ENCODE assay signal across 12 mouse cellular contexts in the genomic region with DNA sequence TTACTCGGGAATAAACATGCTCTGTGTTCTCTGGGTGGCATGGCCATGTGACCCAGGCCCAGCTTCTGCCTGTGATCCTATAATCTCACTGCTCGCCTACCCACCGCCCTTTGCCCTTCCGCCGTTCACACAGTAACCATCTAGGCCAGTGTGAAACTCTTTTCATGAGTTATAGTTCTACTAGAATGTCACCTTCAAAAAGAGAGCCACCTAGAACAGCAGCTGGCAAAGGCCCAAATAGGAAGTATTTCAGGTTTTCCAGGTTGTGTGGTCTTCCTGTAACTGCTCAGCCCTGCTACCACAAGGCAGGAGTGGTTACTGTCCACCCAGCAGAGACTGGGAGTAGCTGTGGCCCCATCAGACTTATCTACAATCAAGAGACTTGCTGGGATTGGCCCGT. TPM values are rescaled to one million over a fixed set of nuclear protein-coding genes. Genes with fewer than 3 reads are reported as not detected.
DNase-seq lines count a peak whose midpoint lies in the region; ATAC-seq and TF ChIP-seq lines count a peak whose summit lies in the region.
"Had no signal": no experiment of that assay in that cellular context is flagged by ENCODE, and none has a peak within 500 bp of the region (broad histone marks: within the 10 kb centered on the region; RNA-seq: fewer than 3 reads in every experiment).

No protein-coding gene starts in this region.

- 65% methylated on average over 6 of the region's 6 CpGs for WGBS in heart, embryonic 15.5 days
- 52% methylated on average over 6 of the region's 6 CpGs for WGBS in intestine, embryonic 16.5 days
- 30% methylated on average over 6 of the region's 6 CpGs for WGBS in small intestine, adult 2 months
- WGBS in forebrain, postnatal 0 days, result 88% methylated on average over 6 of the region's 6 CpGs

- 0 out of 2 replicates have a peak overlapping the region, but pooled peaks have one; percentile 26 for H3K4me2 ChIP-seq in heart, embryonic 15.5 days
- no peak overlapping the region; the same call in 1 of the 2 replicates for H3K4me2 ChIP-seq in intestine, embryonic 16.5 days (ENCODE audit: low read depth, low read length)
- no peak overlapping the region for H3K4me2 ChIP-seq in forebrain, postnatal 0 days (ENCODE audit: low read depth)
- H3K4me2 ChIP-seq: lung, embryonic 15.5 days; neural tube, embryonic 15.5 days had no signal

- H3K4me1 ChIP-seq in heart, embryonic 15.5 days (replicated peaks), result peaks cover 18% of the 10 kb centered on the region
- H3K4me1 ChIP-seq in intestine, embryonic 16.5 days (ENCODE audit: control insufficient read depth, insufficient read depth, low read length), result peaks cover 11% of the 10 kb centered on the region; the same call in 1 of the 2 replicates
- peaks cover 28% of the 10 kb centered on the region for H3K4me1 ChIP-seq in small intestine, adult 2 months (ENCODE audit: control insufficient read depth, insufficient read depth, insufficient read length, low read length)
- no peaks in the 10 kb centered on the region for H3K4me1 ChIP-seq in forebrain, postnatal 0 days (ENCODE audit: insufficient read depth)

- TF ChIP-seq CTCF in small intestine, adult 2 months (IDR thresholded peaks at IDR 0.05; ENCODE audit: extremely low read depth, insufficient read length, insufficient replicate concordance, low read depth, low read length), result no peak
- TF ChIP-seq CTCF in forebrain, postnatal 0 days (IDR thresholded peaks at IDR 0.05; ENCODE audit: low read depth), result no peak

- no peaks in the 10 kb centered on the region for H3K27me3 ChIP-seq in heart, embryonic 15.5 days
- no peaks in the 10 kb centered on the region for H3K27me3 ChIP-seq in intestine, embryonic 16.5 days (replicated peaks; ENCODE audit: control insufficient read depth, insufficient read depth, low read length)
- no peaks in the 10 kb centered on the region for H3K27me3 ChIP-seq in small intestine, adult 2 months (ENCODE audit: control insufficient read depth, insufficient read depth, low read length)
- no peaks in the 10 kb centered on the region for H3K27me3 ChIP-seq in forebrain, postnatal 0 days (ENCODE audit: insufficient read depth, low read length)
- H3K27me3 ChIP-seq: lung, embryonic 15.5 days; neural tube, embryonic 15.5 days had no signal

- ATAC-seq in heart, embryonic 15.5 days (replicated peaks; ENCODE audit: insufficient number of reproducible peaks, insufficient read depth, low FRiP score, low read depth), result no peak
- peak; percentile 97 for ATAC-seq in intestine, embryonic 16.5 days
- ATAC-seq in forebrain, postnatal 0 days, result no peak

- no peaks in the 10 kb centered on the region for H3K36me3 ChIP-seq in heart, embryonic 15.5 days
- no peaks in the 10 kb centered on the region for H3K36me3 ChIP-seq in intestine, embryonic 16.5 days (ENCODE audit: control insufficient read depth, insufficient read depth, low read length)
- peaks cover 29% of the 10 kb centered on the region for H3K36me3 ChIP-seq in small intestine, adult 2 months (ENCODE audit: control insufficient read depth, insufficient read depth, low read length)
- no peaks in the 10 kb centered on the region for H3K36me3 ChIP-seq in forebrain, postnatal 0 days (ENCODE audit: insufficient read depth)
- H3K36me3 ChIP-seq: lung, embryonic 15.5 days; neural tube, embryonic 15.5 days had no signal

- no peak overlapping the region for H3K9ac ChIP-seq in heart, embryonic 15.5 days
- H3K9ac ChIP-seq in intestine, embryonic 16.5 days (ENCODE audit: low read depth, low read length), result peak overlapping the region; percentile 39; the same call in 1 of the 2 replicates
- no peak overlapping the region for H3K9ac ChIP-seq in forebrain, postnatal 0 days
- H3K9ac ChIP-seq: lung, embryonic 15.5 days; neural tube, embryonic 15.5 days had no signal

- no peak overlapping the region for H3K4me3 ChIP-seq in heart, embryonic 15.5 days
- H3K4me3 ChIP-seq in intestine, embryonic 16.5 days (ENCODE audit: low read length), result no peak overlapping the region
- no peak overlapping the region for H3K4me3 ChIP-seq in small intestine, adult 2 months (ENCODE audit: low read depth, low read length)
- no peak overlapping the region for H3K4me3 ChIP-seq in forebrain, postnatal 0 days (ENCODE audit: low read depth, low read length)
- H3K4me3 ChIP-seq: lung, embryonic 15.5 days; neural tube, embryonic 15.5 days had no signal

- peak overlapping the region; percentile 59 for H3K27ac ChIP-seq in heart, embryonic 15.5 days
- H3K27ac ChIP-seq in intestine, embryonic 16.5 days (ENCODE audit: low read length), result peak overlapping the region; percentile 92
- peak overlapping the region; percentile 93 for H3K27ac ChIP-seq in small intestine, adult 2 months (ENCODE audit: insufficient read depth, low read depth, low read length)
- no peak overlapping the region for H3K27ac ChIP-seq in forebrain, postnatal 0 days (ENCODE audit: low read depth, low read length)
- H3K27ac ChIP-seq: lung, embryonic 15.5 days; neural tube, embryonic 15.5 days had no signal

- no peaks in the 10 kb centered on the region for H3K9me3 ChIP-seq in heart, embryonic 15.5 days (replicated peaks)
- H3K9me3 ChIP-seq in intestine, embryonic 16.5 days (ENCODE audit: control insufficient read depth, low read length), result no peaks in the 10 kb centered on the region
- H3K9me3 ChIP-seq in forebrain, postnatal 0 days (ENCODE audit: low read length), result no peaks in the 10 kb centered on the region
- H3K9me3 ChIP-seq: lung, embryonic 15.5 days; neural tube, embryonic 15.5 days had no signal

- no peak for TF ChIP-seq POLR2A in small intestine, adult 2 months (IDR thresholded peaks at IDR 0.05; ENCODE audit: low read depth, low read length)

- no peak for DNase-seq in heart, adult 9 months (ENCODE audit: low spot score in 2 of 2)
- peak; percentile 84 to 94 for DNase-seq in kidney, postnatal 25 days
- DNase-seq in left cerebral cortex, adult 8-10 months (ENCODE audit: low spot score in 2 of 2), result no peak
- DNase-seq in forebrain, postnatal 0 days, result no peak
- no peak for DNase-seq in MN1 (ENCODE audit: low spot score)
- DNase-seq: heart, postnatal 36 days; midbrain, embryonic 14.5 days had no signal

RNA-seq across cellular contexts. Expression of gene Pink1, which starts 16.7 kb away (rescaled TPM):
- polyA plus RNA-seq in heart, embryonic 15.5 days (2015; fragmentation: Nextera tagmentation; extraction: Ambion mirVana), result 72.4 and 82.5 TPM in 2 replicates
- 30.7 and 38.9 TPM in 2 replicates for polyA plus RNA-seq in intestine, embryonic 16.5 days (2015; fragmentation: Nextera tagmentation; extraction: Ambion mirVana)
- 54.9 and 134 TPM in 2 replicates for polyA plus RNA-seq in small intestine, adult 2 months (2012; rRNA removed)
- total RNA-seq in left cerebral cortex, adult 8-10 months (2022), result 100 to 1,000 TPM; 329 to 369 (median 363) TPM
- 224 and 230 TPM in 2 replicates for total RNA-seq in forebrain, postnatal 0 days (2014; rRNA removed)
- polyA plus RNA-seq in forebrain, postnatal 0 days (2015; fragmentation: Nextera tagmentation; extraction: Ambion mirVana), result 152 TPM in 2 replicates

RNA-seq across cellular contexts. Expression of gene Cda, which starts 25.0 kb away (rescaled TPM):
- polyA plus RNA-seq in heart, embryonic 15.5 days (2015; fragmentation: Nextera tagmentation; extraction: Ambion mirVana), result 8.9 and 9.2 TPM in 2 replicates
- polyA plus RNA-seq in intestine, embryonic 16.5 days (2015; fragmentation: Nextera tagmentation; extraction: Ambion mirVana), result 39.2 and 42.4 TPM in 2 replicates
- polyA plus RNA-seq in small intestine, adult 2 months (2012; rRNA removed), result 218 and 419 TPM in 2 replicates
- total RNA-seq in left cerebral cortex, adult 8-10 months (2022), result 1 to 10 TPM; 3.4 to 5.3 (median 4.4) TPM
- 3.6 TPM in 2 replicates for total RNA-seq in forebrain, postnatal 0 days (2014; rRNA removed)
- 3.2 and 4.9 TPM in 2 replicates for polyA plus RNA-seq in forebrain, postnatal 0 days (2015; fragmentation: Nextera tagmentation; extraction: Ambion mirVana)

RNA-seq across cellular contexts. Expression of gene Ddost, which starts 38.2 kb away (rescaled TPM):
- polyA plus RNA-seq in heart, embryonic 15.5 days (2015; fragmentation: Nextera tagmentation; extraction: Ambion mirVana), result 230 and 277 TPM in 2 replicates
- 415 and 427 TPM in 2 replicates for polyA plus RNA-seq in intestine, embryonic 16.5 days (2015; fragmentation: Nextera tagmentation; extraction: Ambion mirVana)
- 150 and 244 TPM in 2 replicates for polyA plus RNA-seq in small intestine, adult 2 months (2012; rRNA removed)
- total RNA-seq in left cerebral cortex, adult 8-10 months (2022), result 100 to 1,000 TPM in 1 of 4 experiments, 10 to 100 TPM in 3; 92.1 to 102 (median 93.0) TPM
- 160 and 184 TPM in 2 replicates for total RNA-seq in forebrain, postnatal 0 days (2014; rRNA removed)
- polyA plus RNA-seq in forebrain, postnatal 0 days (2015; fragmentation: Nextera tagmentation; extraction: Ambion mirVana), result 181 and 212 TPM in 2 replicates

RNA-seq across cellular contexts. Expression of gene Fam43b, which starts 53.5 kb away (rescaled TPM):
- polyA plus RNA-seq in heart, embryonic 15.5 days (2015; fragmentation: Nextera tagmentation; extraction: Ambion mirVana), result 0.22 TPM in 1 of 2 replicates, not detected in the other
- not detected in 2 replicates for polyA plus RNA-seq in intestine, embryonic 16.5 days (2015; fragmentation: Nextera tagmentation; extraction: Ambion mirVana)
- polyA plus RNA-seq in small intestine, adult 2 months (2012; rRNA removed), result 0.08 TPM in 1 of 2 replicates, not detected in the other
- total RNA-seq in left cerebral cortex, adult 8-10 months (2022), result 10 to 100 TPM; 27.9 to 32.2 (median 28.2) TPM
- total RNA-seq in forebrain, postnatal 0 days (2014; rRNA removed), result 11.9 and 14.7 TPM in 2 replicates
- 18.9 and 22.6 TPM in 2 replicates for polyA plus RNA-seq in forebrain, postnatal 0 days (2015; fragmentation: Nextera tagmentation; extraction: Ambion mirVana)
- total RNA-seq: heart, postnatal 36 days had no signal
- polyA plus RNA-seq: lung, embryonic 15.5 days had no signal

Comparison
In these comparisons a context has a peak if more than half of its experiments do, and no peak if none do; other contexts are left out.
1. DNase-seq: peak in kidney, postnatal 25 days (2 of 2); none in heart, adult 9 months (0 of 2), left cerebral cortex, adult 8-10 months (0 of 2), forebrain, postnatal 0 days (single experiment) and MN1 (single experiment).